Mouse (Mus musculus) layer of hippocampus, postnatal 10 days (tissue): Measurements from ENCODE around the gene Nt5c1a. TPM values are rescaled to one million over a fixed set of nuclear protein-coding genes. Genes with fewer than 3 reads are reported as not detected.
"Not testable (repeated sequence)": the region's sequence is repeated elsewhere in the genome, so short reads cannot be mapped to it uniquely, and the experiment has no call there.

Experiments
- DNase-seq, 2 experiments: peaks; one replicate each; pipeline ENCODE4 v3.0.0; 2021; ENCODE audit warnings: low spot score in 2 of 2
- long read RNA-seq: library from polyadenylated mRNA; stranded (forward); transcript quantifications from one replicate; pipeline ENCODE4 v2.0.0, GENCODE M21; 2023
- total RNA-seq, 2 experiments: library from RNA; stranded (reverse); gene quantifications; 2 replicates each; pipeline ENCODE4 v1.2.3; 2021

Nt5c1a gene
- total RNA-seq: 1 to 10 TPM; 6.9 to 7.4 TPM
- long read RNA-seq: 0 reads

GRCm38 (mm10) chr4:123201186-123202093 is at the start of gene Nt5c1a:
Gene Nt5c1a, plus strand, starts transcription at chr4:123201504.
- peak; percentile 53 to 56 for DNase-seq

- DNase-seq: no peak
Observed at GRCm38 (mm10) chr4:123152003-123152402, 49.3 kb upstream of the Nt5c1a start.

DNA sequence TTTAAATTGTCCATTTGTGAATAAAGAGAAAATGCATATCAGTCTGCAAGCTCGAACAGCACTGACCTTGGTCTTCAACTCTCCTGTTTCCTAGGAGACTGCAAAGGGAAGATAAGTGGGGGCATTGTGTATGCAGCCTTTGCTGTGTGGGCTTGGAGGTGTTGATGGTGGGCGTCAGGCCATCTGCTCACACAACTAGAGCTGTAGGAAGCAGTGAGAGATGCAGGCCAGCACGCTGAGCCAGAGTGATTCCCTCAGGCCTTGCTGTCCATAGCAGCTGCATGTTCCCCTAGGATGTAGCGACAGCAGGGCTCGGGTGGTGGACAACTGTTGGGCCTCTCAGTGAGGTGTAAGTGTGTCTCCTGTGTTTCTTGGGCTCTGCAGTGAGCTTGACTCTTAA is 48.3 kb upstream of the Nt5c1a start:
- peak in 1 of 2 experiments; percentile 40 for DNase-seq

DNA sequence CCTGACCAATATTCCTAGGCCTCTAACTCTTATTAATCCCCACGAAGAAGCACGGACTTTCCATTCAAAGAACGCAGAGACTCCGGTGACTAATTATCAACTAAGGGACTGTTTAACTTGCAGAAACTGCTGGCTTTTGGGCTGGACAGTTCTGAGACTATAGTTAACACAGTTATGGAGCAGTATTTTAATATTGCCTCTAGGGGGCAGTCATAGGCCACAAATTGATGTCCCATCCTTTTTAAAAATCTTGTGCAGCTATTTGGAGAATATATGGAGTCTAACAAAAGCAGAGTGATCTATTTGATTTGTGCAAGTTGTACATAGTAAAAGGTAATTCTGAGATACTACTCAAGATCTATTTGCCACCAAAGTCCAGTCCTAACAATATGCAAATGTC is 46.3 kb upstream of the Nt5c1a start:
- peak in 1 of 2 experiments; percentile 48 for DNase-seq

DNA sequence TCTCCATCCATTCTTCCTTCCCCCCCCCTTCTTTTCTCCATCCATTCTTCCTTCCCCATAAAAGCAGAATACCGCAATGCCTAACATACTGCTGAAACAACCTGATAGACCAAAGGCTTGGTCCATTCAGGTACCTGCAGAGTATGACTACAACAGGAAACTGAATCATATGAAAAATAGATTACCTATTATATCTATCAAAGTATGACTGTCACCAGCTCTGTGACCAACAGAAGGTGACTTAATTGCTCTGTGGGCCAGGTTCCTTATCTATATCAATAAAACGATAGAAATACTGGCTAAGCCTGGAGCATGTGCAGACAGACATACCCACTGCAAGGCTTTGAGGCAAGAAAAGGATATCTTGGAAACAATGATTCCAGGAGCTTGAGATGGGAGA is 45.9 kb upstream of the Nt5c1a start:
- no peak for DNase-seq

DNA sequence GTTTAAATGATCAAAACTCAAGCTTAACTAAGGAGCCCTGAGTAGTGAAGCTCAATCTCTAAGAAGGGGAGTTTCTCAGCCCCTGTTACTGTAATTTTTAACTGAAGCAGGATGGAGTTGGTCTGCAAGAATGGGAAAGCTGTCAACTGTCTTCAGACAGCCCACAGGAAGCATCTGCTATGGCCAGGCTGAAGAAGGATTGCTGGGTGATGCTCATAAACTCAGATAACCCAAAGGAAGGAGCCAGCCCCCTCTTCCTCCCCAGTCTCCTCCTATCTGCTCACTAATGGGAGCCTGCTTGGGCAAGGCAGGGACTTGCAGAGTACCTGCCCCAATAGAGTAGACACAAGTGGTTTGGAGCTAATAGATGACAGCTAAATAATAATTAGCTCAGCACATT is 45.5 kb upstream of the Nt5c1a start:
- DNase-seq: no peak

GRCm38 (mm10) chr4:123160571-123160970 is 40.7 kb upstream of the Nt5c1a start:
- no peak for DNase-seq

GRCm38 (mm10) chr4:123161251-123161650 is 40.1 kb upstream of the Nt5c1a start:
- DNase-seq: not testable (repeated sequence)

GRCm38 (mm10) chr4:123162305-123162917 is 38.9 kb upstream of the Nt5c1a start:
- no peak for DNase-seq

- no peak for DNase-seq
Observed at GRCm38 (mm10) chr4:123164157-123164556, 37.1 kb upstream of the Nt5c1a start.

- DNase-seq: no peak
Observed at GRCm38 (mm10) chr4:123171811-123172210, 29.5 kb upstream of the Nt5c1a start.

- peak; percentile 46 to 55 for DNase-seq
Observed at GRCm38 (mm10) chr4:123182328-123183238, 18.7 kb upstream of the Nt5c1a start, which contains the start of gene Hpcal4. Gene Hpcal4, plus strand, starts transcription at chr4:123183227.

- peak; percentile 83 to 88 for DNase-seq
Observed at GRCm38 (mm10) chr4:123183239-123184056, 17.9 kb upstream of the Nt5c1a start.

GRCm38 (mm10) chr4:123184816-123185215 is 16.5 kb upstream of the Nt5c1a start:
- DNase-seq: peak in 1 of 2 experiments; percentile 45

GRCm38 (mm10) chr4:123192336-123192735 is 9.0 kb upstream of the Nt5c1a start:
- no peak for DNase-seq

GRCm38 (mm10) chr4:123193791-123194190 is 7.5 kb upstream of the Nt5c1a start:
- DNase-seq: no peak

GRCm38 (mm10) chr4:123196695-123197094 is 4.6 kb upstream of the Nt5c1a start:
- DNase-seq: no peak

- peak; percentile 81 to 83 for DNase-seq
Observed at GRCm38 (mm10) chr4:123200771-123201185, 526 bp upstream of the Nt5c1a start.

DNA sequence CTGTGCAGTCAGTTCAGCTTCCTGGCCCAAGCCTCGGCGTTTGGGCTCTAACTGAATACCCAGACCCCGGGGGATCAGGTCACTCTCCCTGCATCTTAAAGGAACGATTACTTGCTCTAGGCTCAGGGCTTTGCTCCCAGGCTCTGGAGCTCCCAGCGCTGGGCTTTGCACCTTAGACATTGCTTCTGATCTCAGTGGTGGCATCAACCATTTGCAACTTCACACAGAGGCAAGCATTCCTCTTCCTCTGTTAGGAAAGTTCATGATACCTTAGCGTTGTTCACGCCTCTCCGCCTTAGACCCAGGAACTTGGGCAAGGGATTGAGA is 753 bp downstream of the Nt5c1a start:
- no peak for DNase-seq

GRCm38 (mm10) chr4:123207337-123207736 is 6.0 kb downstream of the Nt5c1a start:
- DNase-seq: no peak
